Mouse (Mus musculus): Measurements from ENCODE around the gene Pcbp2. TPM values are rescaled to one million over a fixed set of nuclear protein-coding genes. Genes with fewer than 3 reads are reported as not detected.

Pcbp2 gene
- total RNA-seq, 2 experiments from 2014 or later = 482 to 500 TPM

DNA sequence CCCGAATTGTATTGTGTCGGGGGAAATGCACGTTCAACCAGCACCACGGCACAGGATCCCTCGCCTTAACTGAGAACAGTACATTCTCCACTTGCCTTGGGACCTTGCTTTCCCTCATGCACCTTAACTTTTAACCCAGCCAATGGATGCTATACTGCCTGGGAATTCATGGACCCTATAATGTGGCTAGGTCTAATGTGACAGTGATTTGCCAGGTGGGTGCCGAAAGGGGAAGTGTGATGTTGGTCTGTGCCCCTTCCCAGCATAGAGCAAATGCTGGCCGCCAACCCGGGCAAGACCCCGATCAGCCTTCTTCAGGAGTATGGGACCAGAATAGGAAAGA, 48.5 kb downstream of the Pcbp2 start:
- no peak for DNase-seq
- intact Hi-C loops (cut with DNase I) = loop anchor here (1.0 to 5.0 kb wide), 2 partner anchors 49 to 272 kb away; partner anchors contain the start of gene Pcbp2

GRCm38 (mm10) chr15:102519211-102520141, 49.1 kb downstream of the Pcbp2 start:
- no peak for DNase-seq
- intact Hi-C loops (cut with DNase I) = loop anchor here (5.0 kb wide), 1 partner anchor 272 kb away; no protein-coding TSS in a partner anchor

- no peak for DNase-seq
- intact Hi-C loops (cut with DNase I) = no loop called here
Observed at GRCm38 (mm10) chr15:102520416-102520815, 50.1 kb downstream of the Pcbp2 start.

DNA sequence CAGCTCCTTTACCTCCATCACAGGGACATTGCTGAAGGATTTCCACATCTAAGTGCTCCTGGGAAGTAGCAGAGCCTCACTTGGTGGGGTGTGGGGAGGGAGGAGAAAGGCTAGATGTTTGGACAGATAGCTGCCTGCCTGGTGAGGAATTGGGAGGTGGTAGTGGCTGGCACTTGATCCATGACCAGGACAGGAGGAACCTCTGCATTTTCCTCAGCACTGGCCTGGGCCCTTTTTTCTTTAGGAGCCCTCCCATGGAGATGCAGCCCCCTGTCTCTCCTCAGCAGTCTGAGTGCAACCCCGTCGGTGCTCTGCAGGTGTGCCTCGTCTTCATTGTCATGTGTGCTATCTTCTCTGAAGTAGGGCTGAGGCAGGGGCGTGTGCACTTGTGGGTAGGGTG, 51.1 kb downstream of the Pcbp2 start:
- intact Hi-C loops (cut with DNase I) = no loop called here
- no peak for DNase-seq

DNA sequence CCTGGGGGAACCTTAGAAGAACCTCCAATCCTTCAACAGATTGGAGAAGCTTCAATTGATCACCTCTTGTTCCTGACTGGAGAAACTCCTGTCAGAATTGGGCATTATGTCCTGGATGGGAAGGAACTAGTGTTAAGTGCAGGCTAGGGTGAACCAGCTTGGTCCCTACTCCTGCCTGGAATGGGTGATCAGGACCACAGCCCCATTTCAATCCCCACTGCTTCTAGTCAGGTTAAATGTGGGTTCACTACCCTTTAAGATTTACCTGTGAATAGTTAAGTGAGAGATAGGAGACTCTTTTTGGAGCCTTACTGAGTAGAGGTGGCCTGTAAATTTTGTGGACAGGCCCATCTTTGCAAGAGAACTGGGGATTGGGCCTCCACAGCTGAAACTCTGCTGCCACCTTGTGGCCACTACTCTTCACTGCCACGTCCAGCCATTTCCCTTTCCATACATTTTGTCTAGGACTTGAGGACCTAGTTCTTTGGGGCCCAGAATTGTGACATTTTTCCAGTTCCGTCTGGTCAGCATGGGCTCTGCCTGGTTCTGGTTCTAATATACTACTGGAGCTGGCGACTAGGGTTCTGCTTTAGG, 54.6 kb downstream of the Pcbp2 start, which contains the start of gene Npff:
Gene Npff, minus strand, starts transcription at position 51 of the 594 bp plus-strand sequence.
- intact Hi-C loops (cut with DNase I) = loop anchor here (2.0 kb wide), 1 partner anchor 58 kb away; no protein-coding TSS in a partner anchor

DNA sequence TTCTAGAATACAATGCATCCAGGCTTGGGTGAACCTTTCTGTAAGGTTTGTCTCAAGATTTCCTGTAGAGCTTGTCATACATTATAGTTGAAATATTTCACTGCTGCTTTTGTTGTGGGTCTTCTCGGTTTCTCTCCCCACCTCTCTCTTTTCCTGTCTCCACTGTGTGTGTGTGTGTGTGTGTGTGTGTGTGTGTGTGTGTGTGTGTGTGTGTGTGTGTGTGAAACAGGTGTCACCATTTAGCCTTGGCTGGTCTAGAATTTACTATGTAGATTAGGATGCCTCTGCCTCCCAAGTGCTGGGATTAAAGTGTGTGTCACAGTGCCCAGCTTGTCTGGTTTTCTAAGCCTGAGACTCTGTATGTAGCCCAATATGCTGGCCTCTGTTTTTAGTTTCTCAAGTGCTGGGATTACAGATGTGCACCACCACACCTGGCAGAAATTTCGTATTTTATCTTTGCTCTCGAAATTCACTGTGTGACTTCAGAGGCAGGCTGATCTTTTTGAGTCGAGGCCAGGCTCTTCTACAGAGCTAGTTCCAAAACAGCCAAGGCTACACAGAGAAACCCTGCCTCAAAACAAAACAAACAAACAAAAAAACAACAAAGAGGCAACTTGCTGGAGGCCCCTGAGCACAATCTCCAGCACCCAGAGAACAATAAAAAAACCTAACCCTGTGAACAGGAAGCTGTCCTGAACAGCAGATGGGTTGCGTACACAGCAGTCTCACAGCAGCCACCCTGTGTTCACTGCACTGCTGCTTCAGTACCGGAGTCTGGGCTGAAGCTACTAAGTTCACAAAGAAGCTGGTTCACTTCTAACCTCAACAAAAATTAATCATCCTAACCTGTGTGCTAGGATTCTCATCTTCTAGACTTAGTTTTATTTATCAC, 56.0 kb downstream of the Pcbp2 start:
- intact Hi-C loops (cut with DNase I) = no loop called here
- no peak for DNase-seq

More for the DNA sequence above, 54.6 kb downstream of the Pcbp2 start, which contains the start of gene Npff:
- DNase-seq = peak; percentile 75 to 81

DNA sequence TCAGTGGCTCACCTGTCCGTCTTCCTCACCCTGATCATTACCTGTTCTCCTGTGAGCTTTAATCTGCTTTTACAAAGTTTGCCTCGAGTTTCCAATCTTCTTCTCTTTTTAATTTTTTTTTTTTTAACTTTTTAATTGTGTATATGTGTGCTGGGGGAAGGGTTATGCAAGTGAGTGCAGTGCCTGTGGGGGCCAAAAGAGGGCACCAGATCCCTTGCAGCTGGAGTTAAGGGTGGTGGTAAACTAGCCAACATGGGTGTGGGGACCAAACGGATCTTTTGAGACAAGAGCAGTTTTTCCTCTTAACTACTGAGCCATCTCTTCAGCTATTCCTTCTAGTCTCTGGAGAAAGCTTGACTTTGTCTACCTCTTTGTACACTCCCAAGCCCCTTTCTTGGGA, 57.6 kb downstream of the Pcbp2 start:
- intact Hi-C loops (cut with DNase I) = no loop called here
- no peak for DNase-seq

- no peak for DNase-seq
- intact Hi-C loops (cut with DNase I) = no loop called here
Observed at GRCm38 (mm10) chr15:102528396-102528795, 58.1 kb downstream of the Pcbp2 start.

GRCm38 (mm10) chr15:102530566-102530965, 60.2 kb downstream of the Pcbp2 start:
- no peak for DNase-seq
- intact Hi-C loops (cut with DNase I) = no loop called here

DNA sequence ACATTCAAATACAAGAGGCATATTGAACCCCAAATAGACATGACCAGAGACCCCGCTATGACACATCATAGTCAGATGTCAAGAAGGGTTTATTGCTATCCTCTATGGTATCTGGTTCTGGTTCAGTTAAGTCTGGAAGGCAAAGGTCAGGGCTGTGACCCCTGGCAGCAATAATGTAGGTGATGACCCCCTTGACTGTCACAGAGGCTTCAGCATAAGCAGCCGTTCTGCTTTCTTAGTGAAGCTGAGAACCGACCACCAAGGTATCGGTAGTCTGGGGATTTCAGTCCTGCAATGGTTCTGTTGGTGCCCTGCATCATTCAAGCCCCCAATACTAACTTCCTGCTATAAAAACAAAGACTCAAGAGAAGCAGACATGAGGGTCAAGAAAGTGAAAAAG, 61.2 kb downstream of the Pcbp2 start:
- intact Hi-C loops (cut with DNase I) = no loop called here
- DNase-seq = no peak

DNA sequence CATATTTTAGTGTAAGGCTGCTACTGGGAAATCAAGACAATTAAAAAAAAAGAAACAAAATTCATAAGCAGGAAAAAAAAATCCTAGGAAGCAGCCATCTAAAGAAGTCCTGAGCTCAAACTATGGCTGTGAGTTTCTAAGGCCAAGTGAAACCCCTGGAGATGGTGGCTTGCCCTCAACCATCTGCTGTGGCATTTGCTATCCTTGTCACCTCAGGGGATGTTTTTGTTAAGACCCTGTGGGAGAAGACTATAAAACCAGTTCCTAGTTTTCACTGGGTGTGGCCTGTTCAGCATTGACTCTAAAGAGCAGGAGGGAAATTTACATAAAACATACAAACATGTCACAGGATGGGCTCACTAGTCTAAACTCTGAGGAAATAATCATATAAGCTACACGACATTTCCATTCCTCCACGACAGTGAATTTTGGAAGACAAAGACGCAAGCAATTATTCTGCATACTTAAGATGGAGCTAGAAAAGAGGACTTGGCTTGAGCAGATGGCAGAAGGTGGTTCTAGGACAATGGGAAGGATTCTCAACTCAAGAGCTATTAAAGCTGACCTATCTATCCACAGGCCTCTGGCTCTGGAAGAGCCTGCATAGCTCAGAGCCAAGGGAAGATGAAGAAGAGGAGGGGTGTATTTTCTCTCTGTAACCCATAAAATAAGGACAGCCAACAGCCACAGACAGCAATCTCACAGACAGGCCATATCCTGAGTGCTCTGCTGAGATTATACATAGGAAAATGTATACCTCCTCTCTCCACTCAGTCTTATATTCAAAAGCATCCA, 62.0 kb downstream of the Pcbp2 start:
- DNase-seq = no peak
- intact Hi-C loops (cut with DNase I) = no loop called here

DNA sequence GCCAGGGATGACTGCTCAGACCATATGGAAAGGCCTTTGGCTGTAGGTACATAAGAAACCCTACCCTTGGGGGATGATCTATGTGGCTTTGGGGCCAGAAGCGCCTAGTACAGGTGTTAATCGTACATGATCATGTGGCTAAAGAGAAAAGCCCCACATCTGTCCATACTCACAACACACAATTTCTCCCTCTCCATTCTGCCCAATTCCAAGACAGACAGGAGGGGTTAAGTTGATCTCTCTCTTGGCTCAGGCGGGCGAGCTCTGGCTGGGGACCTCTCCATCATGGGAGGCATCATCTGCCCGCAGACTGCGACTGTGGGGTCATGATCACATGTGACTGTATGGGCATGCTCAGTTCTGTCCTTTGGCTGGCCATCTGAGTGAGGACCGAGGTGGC, 63.6 kb downstream of the Pcbp2 start:
- no peak for DNase-seq
- intact Hi-C loops (cut with DNase I) = no loop called here

DNA sequence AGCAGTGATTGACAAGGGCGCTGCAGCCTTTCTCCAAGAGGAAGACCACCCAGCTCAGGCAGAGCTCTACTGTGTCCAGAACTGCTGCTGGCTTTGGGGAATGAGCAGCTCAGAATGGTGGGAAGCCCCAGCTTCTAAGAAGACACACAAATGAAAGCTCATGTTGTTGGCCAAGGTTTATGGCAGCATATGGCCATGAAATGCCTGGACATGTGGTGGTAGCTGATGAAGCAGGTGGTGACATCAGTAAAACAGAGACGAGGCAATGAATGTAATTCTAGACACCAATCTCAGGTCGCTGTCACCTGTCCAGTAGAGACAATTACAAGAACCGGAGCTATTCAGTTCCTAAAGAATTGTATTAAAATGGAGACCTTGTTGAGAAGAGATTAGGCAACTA, 74.5 kb downstream of the Pcbp2 start:
- intact Hi-C loops (cut with DNase I) = no loop called here
- no peak for DNase-seq

GRCm38 (mm10) chr15:102546246-102546645, 75.9 kb downstream of the Pcbp2 start:
- intact Hi-C loops (cut with DNase I) = no loop called here
- DNase-seq = no peak

DNA sequence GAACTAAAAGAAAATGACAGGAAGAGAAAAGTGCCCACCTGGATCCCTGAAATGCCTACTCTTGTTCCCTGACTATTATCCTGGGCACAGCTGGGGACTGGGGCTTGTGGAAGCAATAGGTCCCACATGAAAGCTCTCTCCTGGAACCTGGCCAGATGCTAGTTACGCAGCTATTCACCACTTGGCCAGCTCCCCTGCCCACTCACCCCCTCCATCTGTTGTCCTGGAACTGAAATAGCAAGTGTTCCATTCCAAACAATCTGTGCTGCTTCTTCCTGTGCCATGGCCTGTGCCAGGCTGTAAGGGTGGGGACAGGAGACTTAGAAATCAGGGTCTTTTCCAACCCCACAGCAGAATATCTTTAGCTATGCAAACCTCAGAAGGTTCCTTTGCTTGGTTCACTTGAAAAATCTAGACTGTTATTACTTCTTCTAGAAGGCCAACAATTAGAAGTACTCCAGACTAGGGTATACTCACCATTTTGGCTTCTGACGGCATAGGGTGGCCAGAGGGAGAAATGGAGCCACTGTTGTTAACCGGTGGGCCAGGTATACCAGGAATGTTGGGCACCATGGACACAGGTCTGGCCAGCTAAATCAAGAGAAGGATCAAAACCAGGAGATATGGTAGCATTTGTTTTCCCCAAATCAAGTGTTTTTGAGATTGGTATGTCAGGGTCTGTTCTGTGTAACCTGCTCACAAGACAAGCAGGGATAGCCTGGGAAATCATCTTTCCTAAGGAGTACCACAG, 76.5 kb downstream of the Pcbp2 start:
- intact Hi-C loops (cut with DNase I) = no loop called here

DNA sequence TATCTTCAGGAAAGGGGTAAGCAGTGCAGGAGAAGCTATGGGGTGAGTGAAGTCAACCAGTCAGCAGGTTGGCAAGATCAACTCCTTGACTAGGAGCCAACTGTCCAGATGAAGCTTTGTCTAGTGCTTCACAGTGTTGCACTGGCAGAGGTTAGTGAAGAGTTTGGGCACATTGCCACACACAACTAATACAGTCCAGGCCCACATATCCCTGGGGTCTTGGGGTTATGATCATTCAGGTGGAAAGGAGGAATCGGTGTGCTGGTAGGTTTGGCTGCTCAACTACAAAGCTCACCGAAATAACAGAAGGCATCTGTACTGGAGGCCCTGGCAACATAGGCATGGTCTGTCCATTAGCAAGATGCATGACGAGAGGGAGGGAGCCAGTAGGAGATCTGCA, 77.1 kb downstream of the Pcbp2 start:
- intact Hi-C loops (cut with DNase I) = no loop called here
- peak; percentile 21 to 43 for DNase-seq

More for the DNA sequence above, 76.5 kb downstream of the Pcbp2 start:
- peak; percentile 54 to 64 for DNase-seq

Measured in heart, postnatal 36 days (tissue).